Mouse (Mus musculus): ENCODE measurements around the gene Mat1a. TPM values are rescaled to one million over a fixed set of nuclear protein-coding genes. Genes with fewer than 3 reads are reported as not detected.

Gene Mat1a
- polyA plus RNA-seq, 1 experiment from 2014 or later: 9.3 TPM

GRCm38 (mm10) chr14:41116271-41116670 is 11.4 kb downstream of the Mat1a start:
- Histone ChIP-seq H3K27ac (ENCODE audit: low read length) (no peak overlapping the region), H3K4me1 (ENCODE audit: control insufficient read depth, insufficient read depth, low read length) (no peaks in the 10 kb centered on the region), H3K36me3 (ENCODE audit: control insufficient read depth, insufficient read depth, low read length) (no peaks in the 10 kb centered on the region), H3K4me2 (ENCODE audit: low read depth, low read length) (no peak overlapping the region), H3K9me3 (replicated peaks; ENCODE audit: control insufficient read depth, low read length) (no peaks in the 10 kb centered on the region), H3K9ac (ENCODE audit: low read length) (no peak overlapping the region), H3K27me3 (ENCODE audit: control insufficient read depth, insufficient read depth, low read length) (no peaks in the 10 kb centered on the region), H3K4me3 (replicated peaks; ENCODE audit: low read length) (no peak overlapping the region)
- ATAC-seq (ENCODE audit: insufficient read depth, low FRiP score): no peak
- WGBS: 80% methylated on average over 3 of the region's 3 CpGs

GRCm38 (mm10) chr14:41124683-41125082 is 19.8 kb downstream of the Mat1a start:
- no peaks in the 10 kb centered on the region for H3K27me3 ChIP-seq (ENCODE audit: control insufficient read depth, insufficient read depth, low read length)
- no peaks in the 10 kb centered on the region for H3K36me3 ChIP-seq (ENCODE audit: control insufficient read depth, insufficient read depth, low read length)
- ATAC-seq (ENCODE audit: insufficient read depth, low FRiP score): no peak
- H3K4me2 ChIP-seq (ENCODE audit: low read depth, low read length): no peak overlapping the region
- 84% methylated on average over 5 of the region's 5 CpGs for WGBS
- H3K9ac ChIP-seq (ENCODE audit: low read length): no peak overlapping the region
- no peak overlapping the region for H3K27ac ChIP-seq (ENCODE audit: low read length)
- H3K4me3 ChIP-seq (replicated peaks; ENCODE audit: low read length): no peak overlapping the region
- H3K9me3 ChIP-seq (replicated peaks; ENCODE audit: control insufficient read depth, low read length): no peaks in the 10 kb centered on the region
- H3K4me1 ChIP-seq (ENCODE audit: control insufficient read depth, insufficient read depth, low read length): no peaks in the 10 kb centered on the region

- Histone ChIP-seq H3K27me3 (ENCODE audit: control insufficient read depth, insufficient read depth, low read length) (no peaks in the 10 kb centered on the region), H3K36me3 (ENCODE audit: control insufficient read depth, insufficient read depth, low read length) (no peaks in the 10 kb centered on the region), H3K4me3 (replicated peaks; ENCODE audit: low read length) (no peak overlapping the region), H3K9ac (ENCODE audit: low read length) (no peak overlapping the region), H3K9me3 (replicated peaks; ENCODE audit: control insufficient read depth, low read length) (no peaks in the 10 kb centered on the region), H3K4me1 (ENCODE audit: control insufficient read depth, insufficient read depth, low read length) (no peaks in the 10 kb centered on the region), H3K4me2 (ENCODE audit: low read depth, low read length) (no peak overlapping the region), H3K27ac (ENCODE audit: low read length) (no peak overlapping the region)
- no peak for ATAC-seq (ENCODE audit: insufficient read depth, low FRiP score)
- WGBS: 16% methylated on average over 4 of the region's 4 CpGs
These were observed 23.2 kb downstream of the Mat1a start for GRCm38 (mm10) chr14:41127997-41128396.

GRCm38 (mm10) chr14:41131540-41131939 is 26.7 kb downstream of the Mat1a start, which contains the start of gene Sftpa1:
Sftpa1 (plus strand) TSS chr14:41131782.
- Histone ChIP-seq H3K9me3 (replicated peaks; ENCODE audit: control insufficient read depth, low read length) (no peaks in the 10 kb centered on the region), H3K36me3 (ENCODE audit: control insufficient read depth, insufficient read depth, low read length) (no peaks in the 10 kb centered on the region), H3K27me3 (ENCODE audit: control insufficient read depth, insufficient read depth, low read length) (no peaks in the 10 kb centered on the region), H3K27ac (ENCODE audit: low read length) (no peak within 1 kb of the TSS), H3K4me2 (ENCODE audit: low read depth, low read length) (no peak within 1 kb of the TSS), H3K4me3 (replicated peaks; ENCODE audit: low read length) (no peak within 1 kb of the TSS), H3K9ac (ENCODE audit: low read length) (no peak within 1 kb of the TSS), H3K4me1 (ENCODE audit: control insufficient read depth, insufficient read depth, low read length) (no peaks in the 10 kb centered on the region)
- WGBS: 66% methylated on average over 7 of the region's 7 CpGs
- no peak for ATAC-seq (ENCODE audit: insufficient read depth, low FRiP score)

- Histone ChIP-seq H3K27ac (ENCODE audit: low read length) (no peak overlapping the region), H3K36me3 (ENCODE audit: control insufficient read depth, insufficient read depth, low read length) (no peaks in the 10 kb centered on the region), H3K27me3 (ENCODE audit: control insufficient read depth, insufficient read depth, low read length) (no peaks in the 10 kb centered on the region), H3K9ac (ENCODE audit: low read length) (no peak overlapping the region), H3K4me1 (ENCODE audit: control insufficient read depth, insufficient read depth, low read length) (no peaks in the 10 kb centered on the region), H3K9me3 (replicated peaks; ENCODE audit: control insufficient read depth, low read length) (no peaks in the 10 kb centered on the region), H3K4me3 (replicated peaks; ENCODE audit: low read length) (no peak overlapping the region), H3K4me2 (ENCODE audit: low read depth, low read length) (no peak overlapping the region)
- no peak for ATAC-seq (ENCODE audit: insufficient read depth, low FRiP score)
These were observed 32.2 kb downstream of the Mat1a start for GRCm38 (mm10) chr14:41137006-41137405.

GRCm38 (mm10) chr14:41140686-41141085 is 35.9 kb downstream of the Mat1a start:
- 87% methylated on average over 1 of the region's 1 CpGs for WGBS
- Histone ChIP-seq H3K9ac (ENCODE audit: low read length) (no peak overlapping the region), H3K4me2 (ENCODE audit: low read depth, low read length) (no peak overlapping the region), H3K27me3 (ENCODE audit: control insufficient read depth, insufficient read depth, low read length) (no peaks in the 10 kb centered on the region), H3K27ac (ENCODE audit: low read length) (no peak overlapping the region), H3K9me3 (replicated peaks; ENCODE audit: control insufficient read depth, low read length) (no peaks in the 10 kb centered on the region), H3K4me3 (replicated peaks; ENCODE audit: low read length) (no peak overlapping the region), H3K4me1 (ENCODE audit: control insufficient read depth, insufficient read depth, low read length) (no peaks in the 10 kb centered on the region), H3K36me3 (ENCODE audit: control insufficient read depth, insufficient read depth, low read length) (no peaks in the 10 kb centered on the region)
- no peak for ATAC-seq (ENCODE audit: insufficient read depth, low FRiP score)

GRCm38 (mm10) chr14:41146035-41146434 is 41.2 kb downstream of the Mat1a start:
- Histone ChIP-seq H3K4me3 (replicated peaks; ENCODE audit: low read length) (no peak overlapping the region), H3K9ac (ENCODE audit: low read length) (no peak overlapping the region), H3K27ac (ENCODE audit: low read length) (no peak overlapping the region), H3K9me3 (replicated peaks; ENCODE audit: control insufficient read depth, low read length) (no peaks in the 10 kb centered on the region), H3K4me2 (ENCODE audit: low read depth, low read length) (no peak overlapping the region), H3K27me3 (ENCODE audit: control insufficient read depth, insufficient read depth, low read length) (no peaks in the 10 kb centered on the region), H3K36me3 (ENCODE audit: control insufficient read depth, insufficient read depth, low read length) (no peaks in the 10 kb centered on the region), H3K4me1 (ENCODE audit: control insufficient read depth, insufficient read depth, low read length) (no peaks in the 10 kb centered on the region)
- 53% methylated on average over 6 of the region's 6 CpGs for WGBS
- no peak for ATAC-seq (ENCODE audit: insufficient read depth, low FRiP score)

- 64% methylated on average over 3 of the region's 3 CpGs for WGBS
- H3K4me2 ChIP-seq (ENCODE audit: low read depth, low read length): no peak overlapping the region
These were observed 42.1 kb downstream of the Mat1a start for GRCm38 (mm10) chr14:41146922-41147321.

GRCm38 (mm10) chr14:41147356-41147755 is 42.5 kb downstream of the Mat1a start:
- H3K4me1 ChIP-seq (ENCODE audit: control insufficient read depth, insufficient read depth, low read length): no peaks in the 10 kb centered on the region
- ATAC-seq (ENCODE audit: insufficient read depth, low FRiP score): no peak
- no peaks in the 10 kb centered on the region for H3K27me3 ChIP-seq (ENCODE audit: control insufficient read depth, insufficient read depth, low read length)
- 71% methylated on average over 2 of the region's 2 CpGs for WGBS
- H3K27ac ChIP-seq (ENCODE audit: low read length): no peak overlapping the region
- no peak overlapping the region for H3K4me3 ChIP-seq (replicated peaks; ENCODE audit: low read length)
- H3K4me2 ChIP-seq (ENCODE audit: low read depth, low read length): no peak overlapping the region
- H3K9me3 ChIP-seq (replicated peaks; ENCODE audit: control insufficient read depth, low read length): no peaks in the 10 kb centered on the region
- H3K9ac ChIP-seq (ENCODE audit: low read length): no peak overlapping the region
- H3K36me3 ChIP-seq (ENCODE audit: control insufficient read depth, insufficient read depth, low read length): no peaks in the 10 kb centered on the region

More at GRCm38 (mm10) chr14:41146922-41147321, 42.1 kb downstream of the Mat1a start:
- no peaks in the 10 kb centered on the region for H3K27me3 ChIP-seq (ENCODE audit: control insufficient read depth, insufficient read depth, low read length)
- no peak overlapping the region for H3K27ac ChIP-seq (ENCODE audit: low read length)
- H3K4me3 ChIP-seq (replicated peaks; ENCODE audit: low read length): no peak overlapping the region
- H3K36me3 ChIP-seq (ENCODE audit: control insufficient read depth, insufficient read depth, low read length): no peaks in the 10 kb centered on the region
- no peak for ATAC-seq (ENCODE audit: insufficient read depth, low FRiP score)
- no peaks in the 10 kb centered on the region for H3K9me3 ChIP-seq (replicated peaks; ENCODE audit: control insufficient read depth, low read length)
- H3K9ac ChIP-seq (ENCODE audit: low read length): no peak overlapping the region
- H3K4me1 ChIP-seq (ENCODE audit: control insufficient read depth, insufficient read depth, low read length): no peaks in the 10 kb centered on the region
